ENCODE assay signal across 9 mouse cellular contexts in genomic region chr13:100246896-100247519, GRCm38 (mm10). TPM values are rescaled to one million over a fixed set of nuclear protein-coding genes. Genes with fewer than 3 reads are reported as not detected.
A peak's percentile ranks its signal among the peaks of the same experiment; 100 is the strongest.
DNase-seq lines count a peak whose midpoint lies in the region; ATAC-seq and TF ChIP-seq lines count a peak whose summit lies in the region.
"Not testable (repeated sequence)": the region's sequence is repeated elsewhere in the genome, so short reads cannot be mapped to it uniquely, and the experiment has no call there.
"Had no signal": no experiment of that assay in that cellular context is flagged by ENCODE, and none has a peak within 500 bp of the region (broad histone marks: within the 10 kb centered on the region; RNA-seq: fewer than 3 reads in every experiment).

No protein-coding gene starts in this region.

- ATAC-seq in common myeloid progenitor, adult 5-6 weeks (replicated peaks; ENCODE audit: low read depth, poor library complexity, severe bottlenecking) = peak; percentile 98
- ATAC-seq in hematopoietic stem cell, adult 5-6 weeks (replicated peaks in 1 of 2; ENCODE audit: insufficient read depth in 1 of 2, low FRiP score in 2 of 2, low TSS enrichment in 1 of 2, low read depth in 1 of 2, poor library complexity in 2 of 2, severe bottlenecking in 2 of 2) = peak; percentile 93 to 94

- 52% methylated on average over 5 of the region's 5 CpGs for WGBS in lung, adult 2 months

- TF ChIP-seq POLR2A in lung, adult 2 months (IDR thresholded peaks at IDR 0.05; ENCODE audit: borderline replicate concordance, extremely low read depth, low read depth, low read length) = not testable (repeated sequence)

- not testable (repeated sequence) for H3K4me3 ChIP-seq in lung, adult 2 months (replicated peaks; ENCODE audit: extremely low read depth, low read depth, low read length)

- H3K4me1 ChIP-seq in lung, adult 2 months (ENCODE audit: control insufficient read depth, insufficient read depth, low read length) = not testable (repeated sequence)

- TF ChIP-seq CTCF in lung, adult 2 months (IDR thresholded peaks at IDR 0.05; ENCODE audit: insufficient read depth, low read length) = not testable (repeated sequence)

- DNase-seq in 416B (ENCODE audit: low read depth) = peak; percentile 84
- DNase-seq in MEL-GATA-1-ER (ENCODE audit: extremely low read depth, low read depth) = peak; percentile 4
- peak; percentile 1 for DNase-seq in layer of hippocampus, adult 9-10 months (ENCODE audit: low spot score)
- DNase-seq in lung, adult 2 months = peak; percentile 8
- peak; percentile 9 to 10 for DNase-seq in monocyte, adult 2 months (ENCODE audit: low read depth in 1 of 2, low spot score in 2 of 2)
- peak; percentile 10 for DNase-seq in yolk sac, embryonic 10.5 days (ENCODE audit: low spot score)

RNA-seq across cellular contexts. Expression of gene Naip5, which starts 0.9 kb away (rescaled TPM):
- total RNA-seq in common myeloid progenitor, adult 5-6 weeks (2017) = 10.0 and 11.7 TPM in 2 replicates
- 20.8 and 21.6 TPM in 2 replicates for total RNA-seq in hematopoietic stem cell, adult 5-6 weeks (2017)
- polyA plus RNA-seq in lung, adult 2 months (2012; rRNA removed) = 2.1 and 2.3 TPM in 2 replicates
- polyA plus RNA-seq: limb, embryonic 12.5 days had no signal

RNA-seq across cellular contexts. Expression of gene Naip2, which starts 45.1 kb away (rescaled TPM):
- total RNA-seq in common myeloid progenitor, adult 5-6 weeks (2017) = 7.0 and 8.7 TPM in 2 replicates
- total RNA-seq in hematopoietic stem cell, adult 5-6 weeks (2017) = 11.8 and 13.9 TPM in 2 replicates
- polyA plus RNA-seq in lung, adult 2 months (2012; rRNA removed) = 1.9 and 2.3 TPM in 2 replicates

Comparison
In these comparisons a context has a peak if more than half of its experiments do, and no peak if none do; other contexts are left out.
1. DNase-seq: peak in every context shown above with its lines; median percentile 84 in 416B; 10 in yolk sac, embryonic 10.5 days; 10 in monocyte, adult 2 months; 8 in lung, adult 2 months; 4 in MEL-GATA-1-ER; 1 in layer of hippocampus, adult 9-10 months.